Mouse (Mus musculus) lung, postnatal 0 days (tissue): ENCODE results near the gene Zfp281.

Experiments used
- CTCF ChIP-seq: IDR thresholded peaks from 2 replicates; pipeline ENCODE4 v1.5.1; 2016; ENCODE audit warnings: antibody characterized with exemption, mild to moderate bottlenecking
- EP300 ChIP-seq: IDR thresholded peaks from 2 replicates; pipeline ENCODE4 v1.6.1; 2016; ENCODE audit warnings: antibody characterized with exemption, mild to moderate bottlenecking, control low read depth

DNA sequence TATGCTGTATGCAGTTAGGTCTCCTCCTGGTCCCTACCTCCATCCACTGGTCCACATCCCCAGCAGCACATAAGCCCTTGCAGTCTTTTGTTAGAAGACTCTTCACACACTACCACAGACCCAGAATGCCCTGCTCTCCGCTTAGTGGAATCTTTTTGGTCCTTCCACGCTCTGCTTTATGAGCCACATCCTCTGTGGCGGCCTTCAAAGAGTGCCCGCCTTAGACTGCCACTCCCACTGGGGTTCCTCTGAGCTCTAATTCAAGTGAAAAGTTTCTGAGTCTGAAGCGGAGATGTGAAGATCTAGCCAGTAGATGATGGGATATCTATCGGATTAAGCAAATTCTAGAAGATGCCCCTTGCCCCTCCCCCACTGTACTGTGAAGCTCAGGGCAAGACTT is 47.9 kb downstream of the Zfp281 start:
- TF ChIP-seq CTCF (no peak), EP300 (no peak)
